Mouse (Mus musculus) embryonic facial prominence, embryonic 12.5 days (tissue): ENCODE data around the gene Psmc5. TPM values are rescaled to one million over a fixed set of nuclear protein-coding genes. Genes with fewer than 3 reads are reported as not detected.
A peak's percentile ranks its signal among the peaks of the same experiment; 100 is the strongest.

ENCODE experiments used
- ATAC-seq: fragments of 200-750 bp; cut with Nextera tagmentation; 2 replicates; pipeline ENCODE4 v1.8.0; 2017; ENCODE audit not compliant: insufficient number of reproducible peaks, insufficient read depth, low FRiP score, low TSS enrichment
- H3K27ac ChIP-seq: fragments of 300-500 bp; sonication (generic); 2 replicates; pipeline ENCODE4 v1.5.1; 2016; ENCODE audit warnings: mild to moderate bottlenecking
- H3K27me3 ChIP-seq: fragments of 300-500 bp; sonication (generic); 2 replicates; pipeline ENCODE4 v1.6.1; 2016; ENCODE audit warnings: mild to moderate bottlenecking, moderate library complexity
- H3K36me3 ChIP-seq: fragments of 300-500 bp; sonication (generic); 2 replicates; pipeline ENCODE4 v1.6.1; 2016; ENCODE audit warnings: mild to moderate bottlenecking
- H3K4me1 ChIP-seq: fragments of 300-500 bp; sonication (generic); 2 replicates; pipeline ENCODE4 v1.6.1; 2016
- H3K4me2 ChIP-seq: fragments of 300-500 bp; sonication (generic); replicated peaks from 2 replicates; pipeline ENCODE4 v1.6.1; 2016; ENCODE audit warnings: mild to moderate bottlenecking, moderate library complexity
- H3K4me3 ChIP-seq: fragments of 300-500 bp; sonication (generic); 2 replicates; pipeline ENCODE4 v1.5.1; 2016; ENCODE audit warnings: mild to moderate bottlenecking
- H3K9ac ChIP-seq: fragments of 300-500 bp; sonication (generic); 2 replicates; pipeline ENCODE4 v1.6.1; 2016; ENCODE audit warnings: mild to moderate bottlenecking, moderate library complexity
- H3K9me3 ChIP-seq: fragments of 300-500 bp; sonication (generic); 2 replicates; pipeline ENCODE4 v1.6.1; 2016; ENCODE audit warnings: mild to moderate bottlenecking, moderate library complexity
- WGBS: fragments of 180-500 bp; shearing (Covaris S2); methylation state at CpG from one replicate; pipeline ENCODE4 v1.1.7; 2016; 5-methylcytosine and 5-hydroxymethylcytosine counted together
- polyA plus RNA-seq: library from polyadenylated mRNA; unstranded; fragments of >200 nt; fragmentation: Nextera tagmentation; extraction: Ambion mirVana; gene quantifications from 2 replicates; pipeline ENCODE4 v1.2.1, GENCODE M21; 2016

Psmc5 gene
- polyA plus RNA-seq, 1 experiment from 2014 or later, result 315 TPM

- peak overlapping the region; percentile 96 for H3K4me2 ChIP-seq
- H3K27ac ChIP-seq, result peak overlapping the region; percentile 73; the same call in 1 of the 2 replicates
- H3K36me3 ChIP-seq, result peaks cover 65% of the 10 kb centered on the region
- ATAC-seq, result no peak
- 4% methylated on average over 22 of the region's 22 CpGs for WGBS
- H3K9ac ChIP-seq, result peak overlapping the region; percentile 73
- peak overlapping the region; percentile 80 for H3K4me3 ChIP-seq
- H3K9me3 ChIP-seq, result no peaks in the 10 kb centered on the region
- peaks cover 17% of the 10 kb centered on the region for H3K4me1 ChIP-seq
- H3K27me3 ChIP-seq, result no peaks in the 10 kb centered on the region
Observed at GRCm38 (mm10) chr11:106255174-106255573, 780 bp upstream of the Psmc5 start.

- ATAC-seq, result no peak
- Histone ChIP-seq H3K4me1 (peaks cover 17% of the 10 kb centered on the region), H3K27ac (no peak overlapping the region), H3K36me3 (peaks cover 63% of the 10 kb centered on the region), H3K27me3 (no peaks in the 10 kb centered on the region), H3K4me3 (peak overlapping the region; percentile 80), H3K9me3 (no peaks in the 10 kb centered on the region), H3K9ac (peak overlapping the region; percentile 86), H3K4me2 (peak overlapping the region; percentile 96)
- 67% methylated on average over 5 of the region's 5 CpGs for WGBS
Observed at GRCm38 (mm10) chr11:106256775-106257174, 821 bp downstream of the Psmc5 start.

DNA sequence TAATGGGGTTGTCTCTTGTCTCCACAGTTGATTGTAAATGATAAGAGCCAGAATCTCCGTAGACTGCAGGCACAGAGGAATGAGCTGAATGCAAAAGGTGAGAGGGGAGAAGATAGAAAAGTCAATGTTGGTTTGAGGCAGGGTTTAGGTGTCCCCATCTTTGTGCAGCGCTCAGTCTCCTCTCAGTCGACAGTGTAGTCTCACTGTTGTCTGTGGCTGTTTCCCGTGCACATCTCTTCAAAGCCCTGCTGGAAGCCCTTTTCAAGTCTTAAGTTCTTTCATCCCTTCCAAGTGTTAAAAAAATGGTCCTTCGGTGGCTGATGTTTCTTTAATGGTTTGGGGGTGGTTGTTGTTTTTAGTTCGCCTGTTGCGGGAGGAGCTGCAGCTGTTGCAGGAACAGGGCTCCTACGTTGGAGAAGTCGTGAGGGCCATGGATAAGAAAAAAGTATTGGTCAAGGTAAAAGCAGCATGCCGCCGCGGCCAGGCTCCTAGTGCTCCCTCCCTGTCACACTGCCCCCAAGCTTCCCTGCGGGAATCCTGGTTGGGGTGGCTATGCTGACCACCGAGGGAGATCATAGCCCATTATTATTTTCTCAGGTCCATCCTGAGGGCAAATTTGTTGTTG is 5.0 kb downstream of the Psmc5 start:
- Histone ChIP-seq H3K9ac (no peak overlapping the region), H3K9me3 (no peaks in the 10 kb centered on the region), H3K4me1 (peaks cover 9% of the 10 kb centered on the region), H3K4me2 (no peak overlapping the region), H3K36me3 (peaks cover 80% of the 10 kb centered on the region), H3K27me3 (no peaks in the 10 kb centered on the region), H3K27ac (no peak overlapping the region), H3K4me3 (no peak overlapping the region)
- no peak for ATAC-seq
- WGBS, result 85% methylated on average over 14 of the region's 14 CpGs

DNA sequence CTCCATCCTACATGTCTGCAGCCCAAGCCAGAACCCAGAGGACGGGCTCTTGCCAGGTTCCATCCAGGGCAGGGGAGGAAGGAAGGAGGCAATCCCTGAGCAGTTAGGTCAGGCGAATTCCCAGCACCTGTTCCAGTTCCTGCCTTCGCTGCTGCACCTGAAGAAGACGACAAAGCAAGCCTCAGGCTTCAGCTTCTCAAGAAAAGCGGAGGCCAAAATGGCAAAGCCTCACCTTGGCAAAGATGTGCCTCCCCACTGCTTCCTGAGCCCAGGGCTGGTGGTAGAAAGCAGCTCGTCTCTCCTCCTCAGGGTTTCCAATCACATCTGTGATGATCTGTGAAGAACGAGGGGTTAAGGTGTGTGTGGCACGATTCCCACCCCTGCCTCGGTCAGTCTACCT is 8.0 kb downstream of the Psmc5 start:
- H3K27ac ChIP-seq, result no peak overlapping the region
- no peak for ATAC-seq
- no peak overlapping the region for H3K4me3 ChIP-seq
- no peak overlapping the region for H3K4me2 ChIP-seq
- H3K9ac ChIP-seq, result no peak overlapping the region
- H3K36me3 ChIP-seq, result peaks cover 80% of the 10 kb centered on the region
- no peaks in the 10 kb centered on the region for H3K9me3 ChIP-seq
- H3K4me1 ChIP-seq, result peaks cover 15% of the 10 kb centered on the region
- WGBS, result 86% methylated on average over 9 of the region's 9 CpGs
- no peaks in the 10 kb centered on the region for H3K27me3 ChIP-seq

GRCm38 (mm10) chr11:106264988-106265387 is 9.0 kb downstream of the Psmc5 start:
- H3K4me2 ChIP-seq, result no peak overlapping the region
- no peak overlapping the region for H3K27ac ChIP-seq
- no peaks in the 10 kb centered on the region for H3K9me3 ChIP-seq
- H3K27me3 ChIP-seq, result no peaks in the 10 kb centered on the region
- peaks cover 71% of the 10 kb centered on the region for H3K36me3 ChIP-seq
- H3K9ac ChIP-seq, result no peak overlapping the region
- H3K4me3 ChIP-seq, result no peak overlapping the region
- ATAC-seq, result no peak
- 95% methylated on average over 15 of the region's 15 CpGs for WGBS
- peaks cover 20% of the 10 kb centered on the region for H3K4me1 ChIP-seq

GRCm38 (mm10) chr11:106265570-106265969 is 9.6 kb downstream of the Psmc5 start:
- Histone ChIP-seq H3K27ac (no peak overlapping the region), H3K9ac (no peak overlapping the region), H3K27me3 (no peaks in the 10 kb centered on the region), H3K4me1 (peaks cover 26% of the 10 kb centered on the region), H3K9me3 (no peaks in the 10 kb centered on the region), H3K4me3 (no peak overlapping the region), H3K4me2 (no peak overlapping the region), H3K36me3 (peaks cover 69% of the 10 kb centered on the region)
- ATAC-seq, result no peak
- WGBS, result 87% methylated on average over 4 of the region's 4 CpGs

GRCm38 (mm10) chr11:106266431-106266830 is 10.5 kb downstream of the Psmc5 start:
- peaks cover 60% of the 10 kb centered on the region for H3K36me3 ChIP-seq
- no peaks in the 10 kb centered on the region for H3K27me3 ChIP-seq
- ATAC-seq, result no peak
- 91% methylated on average over 10 of the region's 10 CpGs for WGBS
- H3K27ac ChIP-seq, result no peak overlapping the region
- peaks cover 32% of the 10 kb centered on the region for H3K4me1 ChIP-seq
- H3K9ac ChIP-seq, result no peak overlapping the region
- no peak overlapping the region for H3K4me2 ChIP-seq
- H3K9me3 ChIP-seq, result no peaks in the 10 kb centered on the region
- H3K4me3 ChIP-seq, result no peak overlapping the region

GRCm38 (mm10) chr11:106267311-106267852 is 11.4 kb downstream of the Psmc5 start:
- 74% methylated on average over 15 of the region's 15 CpGs for WGBS
- Histone ChIP-seq H3K4me1 (peaks cover 35% of the 10 kb centered on the region), H3K27me3 (no peaks in the 10 kb centered on the region), H3K27ac (0 out of 2 replicates have a peak overlapping the region, but pooled peaks have one; percentile 69), H3K9me3 (no peaks in the 10 kb centered on the region), H3K9ac (no peak overlapping the region), H3K36me3 (peaks cover 51% of the 10 kb centered on the region), H3K4me2 (0 out of 2 replicates have a peak overlapping the region, but pooled peaks have one; percentile 2), H3K4me3 (no peak overlapping the region)
- no peak for ATAC-seq

- peak overlapping the region; percentile 2; the same call in 1 of the 2 replicates for H3K4me2 ChIP-seq
- WGBS, result 70% methylated on average over 5 of the region's 5 CpGs
Observed at GRCm38 (mm10) chr11:106267871-106268270, 11.9 kb downstream of the Psmc5 start.

GRCm38 (mm10) chr11:106268326-106269059 is 12.5 kb downstream of the Psmc5 start:
- peak overlapping the region; percentile 7; the same call in 1 of the 2 replicates for H3K9ac ChIP-seq
- peak overlapping the region; percentile 69 for H3K27ac ChIP-seq
- H3K4me1 ChIP-seq, result peaks cover 35% of the 10 kb centered on the region
- 40% methylated on average over 8 of the region's 8 CpGs for WGBS
- no peaks in the 10 kb centered on the region for H3K9me3 ChIP-seq
- ATAC-seq, result no peak
- H3K4me3 ChIP-seq, result no peak overlapping the region
- no peaks in the 10 kb centered on the region for H3K27me3 ChIP-seq
- peaks cover 40% of the 10 kb centered on the region for H3K36me3 ChIP-seq
- H3K4me2 ChIP-seq, result peak overlapping the region; percentile 29

More at GRCm38 (mm10) chr11:106267871-106268270, 11.9 kb downstream of the Psmc5 start:
- H3K27me3 ChIP-seq, result no peaks in the 10 kb centered on the region
- peak overlapping the region; percentile 69 for H3K27ac ChIP-seq
- H3K4me3 ChIP-seq, result no peak overlapping the region
- H3K36me3 ChIP-seq, result peaks cover 46% of the 10 kb centered on the region
- peaks cover 35% of the 10 kb centered on the region for H3K4me1 ChIP-seq
- H3K9me3 ChIP-seq, result no peaks in the 10 kb centered on the region
- H3K9ac ChIP-seq, result peak overlapping the region; percentile 7; the same call in 1 of the 2 replicates
- ATAC-seq, result no peak

DNA sequence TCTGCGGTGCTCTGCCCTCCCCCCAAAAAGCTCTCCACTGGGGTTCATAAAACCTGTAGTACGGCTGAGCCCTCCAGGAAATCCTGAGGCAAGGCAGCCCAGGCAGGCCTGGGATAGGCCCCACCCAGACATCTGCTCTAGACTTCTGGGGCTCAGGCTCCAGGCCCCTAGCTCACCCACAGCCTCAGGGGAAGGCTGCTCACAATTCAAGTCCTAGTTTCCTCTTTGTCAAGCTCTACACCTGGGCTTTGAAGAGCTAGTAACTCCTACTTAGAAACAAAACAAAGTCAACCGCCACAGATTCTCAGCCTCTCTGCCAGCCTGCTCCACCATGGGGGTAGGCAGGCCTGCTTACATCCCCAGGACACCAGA is 13.1 kb downstream of the Psmc5 start:
- Histone ChIP-seq H3K27me3 (no peaks in the 10 kb centered on the region), H3K9ac (no peak overlapping the region), H3K4me3 (no peak overlapping the region), H3K9me3 (no peaks in the 10 kb centered on the region), H3K36me3 (peaks cover 34% of the 10 kb centered on the region), H3K4me2 (peak overlapping the region; percentile 29), H3K4me1 (peaks cover 39% of the 10 kb centered on the region), H3K27ac (peak overlapping the region; percentile 69)
- no peak for ATAC-seq
- WGBS, result 34% methylated on average over 3 of the region's 3 CpGs
